14 mouse cellular contexts compared by ENCODE assay signal in the genomic region with DNA sequence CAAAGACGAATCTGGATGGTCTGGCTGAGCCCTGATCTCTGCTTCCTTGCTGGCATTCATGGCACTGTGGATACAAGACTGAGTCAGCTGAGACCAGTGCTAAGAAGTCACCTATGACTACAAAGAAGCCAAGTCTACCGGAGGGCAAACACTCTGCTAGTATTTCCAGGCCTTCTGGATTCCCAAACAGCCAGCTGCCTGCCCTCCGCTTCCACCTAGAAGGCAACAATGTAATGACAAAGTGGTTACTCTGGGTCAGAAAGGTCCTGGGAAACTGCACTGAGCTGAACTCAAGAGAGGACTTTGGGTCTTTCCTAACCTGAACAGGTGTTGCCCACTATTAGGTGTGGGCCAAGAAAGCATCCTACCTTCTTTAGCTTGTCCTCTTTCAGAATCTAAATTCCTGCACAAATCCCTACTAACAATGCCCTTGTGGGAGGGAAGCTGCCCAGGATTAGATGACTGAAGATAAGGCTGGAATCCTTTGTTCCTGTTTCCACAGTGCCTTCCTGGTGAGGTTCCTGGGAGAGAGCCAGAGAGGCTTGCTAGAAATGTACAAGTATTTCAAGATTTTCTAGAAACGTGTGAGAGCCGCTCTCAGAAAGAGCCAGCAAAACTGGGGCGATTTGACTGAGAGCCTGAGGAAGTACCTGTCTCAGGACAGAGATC.
DNase-seq lines count a peak whose midpoint lies in the region; ATAC-seq and TF ChIP-seq lines count a peak whose summit lies in the region.
"Had no signal": no experiment of that assay in that cellular context is flagged by ENCODE, and none has a peak within 500 bp of the region (broad histone marks: within the 10 kb centered on the region; RNA-seq: fewer than 3 reads in every experiment).

No protein-coding gene starts in this region.

- H3K27me3 ChIP-seq in liver, embryonic 12.5 days (replicated peaks): no peaks in the 10 kb centered on the region
- H3K27me3 ChIP-seq in liver, postnatal 0 days (ENCODE audit: insufficient read depth, low read length): no peaks in the 10 kb centered on the region
- H3K27me3 ChIP-seq in liver, embryonic 15.5 days: no peaks in the 10 kb centered on the region
- no peaks in the 10 kb centered on the region for H3K27me3 ChIP-seq in stomach, embryonic 14.5 days (ENCODE audit: control insufficient read depth, insufficient read depth, low read length)

- TF ChIP-seq CTCF in liver, postnatal 0 days (IDR thresholded peaks at IDR 0.05; ENCODE audit: low read depth): no peak

- no peak overlapping the region for H3K4me2 ChIP-seq in liver, embryonic 12.5 days
- no peak overlapping the region for H3K4me2 ChIP-seq in liver, postnatal 0 days (ENCODE audit: low read depth, low read length)
- no peak overlapping the region for H3K4me2 ChIP-seq in liver, embryonic 15.5 days
- no peak overlapping the region for H3K4me2 ChIP-seq in stomach, embryonic 14.5 days (replicated peaks; ENCODE audit: low read depth, low read length)

- no peak for TF ChIP-seq EP300 in liver, postnatal 0 days (IDR thresholded peaks at IDR 0.05; ENCODE audit: low read depth)

- H3K4me1 ChIP-seq in liver, embryonic 12.5 days: peaks cover 61% of the 10 kb centered on the region
- peaks cover 19% of the 10 kb centered on the region for H3K4me1 ChIP-seq in liver, postnatal 0 days (ENCODE audit: insufficient read depth)
- H3K4me1 ChIP-seq in liver, embryonic 15.5 days (replicated peaks): peaks cover 56% of the 10 kb centered on the region
- H3K4me1 ChIP-seq in stomach, embryonic 14.5 days (ENCODE audit: control insufficient read depth, insufficient read depth, low read length): no peaks in the 10 kb centered on the region

- DNase-seq in liver, postnatal 0 days: no peak
- DNase-seq in fat pad, adult 2 months (ENCODE audit: extremely low read depth, low read depth, low spot score): peak; percentile 79
- DNase-seq in adrenal gland, postnatal 4 days (ENCODE audit: low spot score in 2 of 2): no peak
- DNase-seq: cerebellum, adult 9-11 months; gastrocnemius, postnatal 25 days; kidney, postnatal 4 days; midbrain, embryonic 14.5 days; thymus, postnatal 36 days had no signal

- WGBS in liver, embryonic 12.5 days (ENCODE audit: insufficient replicate concordance): 65% methylated on average over 6 of the region's 6 CpGs
- 71% methylated on average over 6 of the region's 6 CpGs for WGBS in liver, postnatal 0 days (ENCODE audit: insufficient replicate concordance)
- WGBS in liver, embryonic 15.5 days (ENCODE audit: insufficient replicate concordance): 71% methylated on average over 6 of the region's 6 CpGs
- 67% methylated on average over 6 of the region's 6 CpGs for WGBS in stomach, embryonic 14.5 days

- H3K27ac ChIP-seq in liver, embryonic 12.5 days: peak overlapping the region; percentile 55
- no peak overlapping the region for H3K27ac ChIP-seq in liver, postnatal 0 days (ENCODE audit: low read depth)
- H3K27ac ChIP-seq in liver, embryonic 15.5 days (replicated peaks): peak overlapping the region; percentile 51
- H3K27ac ChIP-seq in stomach, embryonic 14.5 days (ENCODE audit: low read length): 0 out of 2 replicates have a peak overlapping the region, but pooled peaks have one; percentile 36

- no peaks in the 10 kb centered on the region for H3K9me3 ChIP-seq in liver, embryonic 12.5 days (replicated peaks)
- H3K9me3 ChIP-seq in liver, postnatal 0 days (ENCODE audit: low read length): no peaks in the 10 kb centered on the region
- no peaks in the 10 kb centered on the region for H3K9me3 ChIP-seq in liver, embryonic 15.5 days (replicated peaks)
- H3K9me3 ChIP-seq in stomach, embryonic 14.5 days (ENCODE audit: control insufficient read depth, low read depth, low read length): no peaks in the 10 kb centered on the region

- no peaks in the 10 kb centered on the region for H3K36me3 ChIP-seq in liver, embryonic 12.5 days
- H3K36me3 ChIP-seq in liver, postnatal 0 days (replicated peaks; ENCODE audit: insufficient read depth, low read length): no peaks in the 10 kb centered on the region
- no peaks in the 10 kb centered on the region for H3K36me3 ChIP-seq in liver, embryonic 15.5 days (replicated peaks)
- H3K36me3 ChIP-seq in stomach, embryonic 14.5 days (ENCODE audit: control insufficient read depth, insufficient read depth, low read length): no peaks in the 10 kb centered on the region

- H3K4me3 ChIP-seq in liver, embryonic 12.5 days: no peak overlapping the region
- no peak overlapping the region for H3K4me3 ChIP-seq in liver, postnatal 0 days (ENCODE audit: low read depth, low read length)
- H3K4me3 ChIP-seq in liver, embryonic 15.5 days (replicated peaks): no peak overlapping the region
- no peak overlapping the region for H3K4me3 ChIP-seq in stomach, embryonic 14.5 days (ENCODE audit: low read depth, low read length)

- H3K9ac ChIP-seq in liver, embryonic 12.5 days: peak overlapping the region; percentile 5; the same call in 1 of the 2 replicates
- H3K9ac ChIP-seq in liver, postnatal 0 days (replicated peaks): no peak overlapping the region; the same call in 1 of the 2 replicates
- H3K9ac ChIP-seq in liver, embryonic 15.5 days: peak overlapping the region; percentile 27; the same call in 1 of the 2 replicates
- no peak overlapping the region for H3K9ac ChIP-seq in stomach, embryonic 14.5 days (replicated peaks; ENCODE audit: low read depth, low read length)

- ATAC-seq in liver, embryonic 12.5 days: no peak
- ATAC-seq in liver, postnatal 0 days: no peak
- ATAC-seq in liver, embryonic 15.5 days (ENCODE audit: insufficient read depth): no peak
- ATAC-seq in stomach, embryonic 14.5 days (ENCODE audit: insufficient number of reproducible peaks, insufficient read depth, low FRiP score, low read depth): no peak
- ATAC-seq in activated CD4-positive, CD25-positive, alpha-beta regulatory T cell, adult 4 months: no peak
- ATAC-seq: CD4-positive, CD25-positive, alpha-beta regulatory T cell, adult 4 months; forebrain, embryonic 14.5 days had no signal

Comparison
In these comparisons a context has a peak if more than half of its experiments do, and no peak if none do; other contexts are left out.
1. H3K9ac ChIP-seq: peak in liver, embryonic 12.5 days (single experiment) and liver, embryonic 15.5 days (single experiment); none in liver, postnatal 0 days (single experiment) and stomach, embryonic 14.5 days (single experiment).